Mouse (Mus musculus) gastrocnemius, postnatal 36 days (tissue): ENCODE data around the gene Rtbdn. TPM values are rescaled to one million over a fixed set of nuclear protein-coding genes. Genes with fewer than 3 reads are reported as not detected.

ENCODE experiments used
- DNase-seq, 2 experiments: peaks; one replicate each; pipeline ENCODE4 v3.0.0; 2022
- intact Hi-C: fragments of 180-260 bp; cut with DNase I; formaldehyde crosslinking; loops from one replicate; pipeline ENCODE4 v1.15.1; 2025
- total RNA-seq, 2 experiments: library from RNA; stranded (reverse); gene quantifications; 2 replicates each; pipeline ENCODE4 v1.2.3; 2021

The Rtbdn gene
- total RNA-seq, 2 experiments from 2014 or later: not detected

GRCm38 (mm10) chr8:84917781-84918180 lies 29.0 kb upstream of the Rtbdn start:
- intact Hi-C loops: loop anchor here (5.0 kb wide), 1 partner anchor 35 kb away; no protein-coding TSS in a partner anchor
- DNase-seq: no peak

- DNase-seq: no peak
- intact Hi-C loops: loop anchor here (5.0 kb wide), 1 partner anchor 34 kb away; no protein-coding TSS in a partner anchor
These were observed 28.1 kb upstream of the Rtbdn start for GRCm38 (mm10) chr8:84918646-84919045.

- no peak for DNase-seq
- intact Hi-C loops: no loop called here
These were observed 25.2 kb upstream of the Rtbdn start for GRCm38 (mm10) chr8:84921596-84921995.

- no peak for DNase-seq
- intact Hi-C loops: loop anchor here (5.0 kb wide), 1 partner anchor 72 kb away; no protein-coding TSS in a partner anchor
These were observed 21.2 kb upstream of the Rtbdn start for GRCm38 (mm10) chr8:84925557-84925956.

GRCm38 (mm10) chr8:84927513-84927912 lies 19.3 kb upstream of the Rtbdn start:
- intact Hi-C loops: loop anchor here (5.0 kb wide), 1 partner anchor 70 kb away; no protein-coding TSS in a partner anchor

GRCm38 (mm10) chr8:84928456-84929306 lies 18.1 kb upstream of the Rtbdn start:
- peak; percentile 60 to 61 for DNase-seq
- intact Hi-C loops: loop anchor here (5.0 kb wide), 1 partner anchor 69 kb away; no protein-coding TSS in a partner anchor

More at GRCm38 (mm10) chr8:84927513-84927912, 19.3 kb upstream of the Rtbdn start:
- DNase-seq: no peak

GRCm38 (mm10) chr8:84930582-84930981 lies 16.2 kb upstream of the Rtbdn start:
- intact Hi-C loops: no loop called here

GRCm38 (mm10) chr8:84933767-84934559 lies 12.8 kb upstream of the Rtbdn start:
- intact Hi-C loops: no loop called here

More at GRCm38 (mm10) chr8:84930582-84930981, 16.2 kb upstream of the Rtbdn start:
- DNase-seq: no peak

GRCm38 (mm10) chr8:84934860-84935259 lies 11.9 kb upstream of the Rtbdn start:
- DNase-seq: no peak
- intact Hi-C loops: no loop called here

More at GRCm38 (mm10) chr8:84933767-84934559, 12.8 kb upstream of the Rtbdn start:
- DNase-seq: no peak

GRCm38 (mm10) chr8:84935489-84935888 lies 11.3 kb upstream of the Rtbdn start:
- no peak for DNase-seq
- intact Hi-C loops: no loop called here

GRCm38 (mm10) chr8:84936041-84936961 lies 10.5 kb upstream of the Rtbdn start:
- no peak for DNase-seq
- intact Hi-C loops: no loop called here

GRCm38 (mm10) chr8:84936962-84937546 lies 9.7 kb upstream of the Rtbdn start, which contains the start of gene Mast1:
Gene Mast1, minus strand, starts transcription at chr8:84937359.
- intact Hi-C loops: no loop called here
- peak in 1 of 2 experiments; percentile 33 for DNase-seq

- intact Hi-C loops: no loop called here
- DNase-seq: no peak
These were observed 8.9 kb upstream of the Rtbdn start for GRCm38 (mm10) chr8:84937620-84938485.

GRCm38 (mm10) chr8:84943699-84944098 lies 3.1 kb upstream of the Rtbdn start:
- no peak for DNase-seq
- intact Hi-C loops: loop anchor here (2.0 kb wide), 1 partner anchor 47 kb away; the partner anchor contains the start of gene Hook2

- intact Hi-C loops: loop anchor here (2.0 kb wide), 1 partner anchor 46 kb away; the partner anchor contains the start of gene Hook2
- no peak for DNase-seq
These were observed 2.2 kb upstream of the Rtbdn start for GRCm38 (mm10) chr8:84944478-84945160.

GRCm38 (mm10) chr8:84945235-84945632 lies 1.6 kb upstream of the Rtbdn start:
- DNase-seq: no peak
- intact Hi-C loops: loop anchor here (2.0 kb wide), 1 partner anchor 46 kb away; the partner anchor contains the start of gene Hook2
